Mouse (Mus musculus): ENCODE data around the gene Itm2b.

Gene Itm2b

DNA sequence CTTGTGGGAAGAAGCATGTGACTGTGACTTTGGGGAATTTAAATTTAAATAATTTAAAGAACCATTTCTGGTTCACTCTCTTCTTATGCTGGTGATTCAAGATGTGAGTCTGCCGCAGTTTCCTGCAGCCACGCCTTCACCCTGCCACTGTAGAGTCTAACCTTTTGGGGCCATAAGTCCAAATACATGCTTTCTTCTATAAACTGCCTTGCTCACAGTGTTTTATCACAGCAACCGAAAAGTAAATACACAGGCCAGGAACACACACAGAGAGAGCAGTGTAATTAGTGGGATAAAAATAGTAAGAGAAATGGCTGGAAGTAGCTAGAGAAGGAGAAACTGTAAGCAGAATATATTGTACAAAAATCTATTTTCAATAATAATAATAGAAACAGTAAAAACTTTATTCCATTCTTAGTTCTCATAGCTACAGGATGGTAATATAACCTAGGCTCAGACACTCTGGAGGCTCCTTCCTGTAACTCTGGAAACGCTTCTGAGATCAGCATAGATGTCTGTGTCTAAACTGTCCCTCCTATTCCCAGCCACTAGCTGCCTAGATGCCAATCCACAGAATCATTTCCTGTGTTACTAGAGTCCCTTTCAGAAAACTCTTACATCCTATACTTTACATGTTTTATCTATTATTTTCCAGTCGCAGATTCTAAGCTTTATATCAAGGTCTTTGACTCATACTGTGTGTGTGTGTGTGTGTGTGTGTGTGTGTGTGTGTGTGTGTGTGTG, 9.3 kb upstream of the Itm2b start:
- no peak for DNase-seq (ENCODE audit: low spot score)

- DNase-seq (ENCODE audit: low spot score): no peak
Measured at GRCm38 (mm10) chr14:73391457-73391856, 6.4 kb upstream of the Itm2b start.

GRCm38 (mm10) chr14:73390196-73390595, 5.1 kb upstream of the Itm2b start:
- DNase-seq (ENCODE audit: low spot score): no peak

DNA sequence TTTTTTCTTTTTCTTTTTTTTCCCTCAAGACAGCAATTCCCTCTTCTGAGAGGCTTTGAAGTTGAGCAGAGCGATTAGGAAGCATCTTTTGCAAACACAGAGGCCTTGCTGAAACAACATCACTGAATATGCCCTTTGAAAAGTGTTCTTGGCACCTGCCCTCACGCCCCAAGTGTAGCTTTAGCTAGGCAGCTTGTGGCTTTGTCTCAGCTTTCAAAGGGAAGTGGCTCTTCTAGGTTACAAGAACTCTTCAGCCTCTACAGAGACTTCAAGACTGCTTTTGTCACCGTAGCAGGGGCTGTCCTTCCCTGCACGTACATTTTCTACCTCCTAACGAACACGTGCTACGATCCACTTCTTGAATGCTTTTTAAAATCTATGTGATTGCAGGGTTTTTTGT, 4.0 kb upstream of the Itm2b start:
- no peak for DNase-seq (ENCODE audit: low spot score)

- no peak for DNase-seq (ENCODE audit: low spot score)
Measured at GRCm38 (mm10) chr14:73388546-73388945, 3.5 kb upstream of the Itm2b start.

- DNase-seq (ENCODE audit: low spot score): no peak
Measured at GRCm38 (mm10) chr14:73386493-73386892, 1.4 kb upstream of the Itm2b start.

GRCm38 (mm10) chr14:73385720-73386374, 758 bp upstream of the Itm2b start:
- no peak for DNase-seq (ENCODE audit: low spot score)

DNA sequence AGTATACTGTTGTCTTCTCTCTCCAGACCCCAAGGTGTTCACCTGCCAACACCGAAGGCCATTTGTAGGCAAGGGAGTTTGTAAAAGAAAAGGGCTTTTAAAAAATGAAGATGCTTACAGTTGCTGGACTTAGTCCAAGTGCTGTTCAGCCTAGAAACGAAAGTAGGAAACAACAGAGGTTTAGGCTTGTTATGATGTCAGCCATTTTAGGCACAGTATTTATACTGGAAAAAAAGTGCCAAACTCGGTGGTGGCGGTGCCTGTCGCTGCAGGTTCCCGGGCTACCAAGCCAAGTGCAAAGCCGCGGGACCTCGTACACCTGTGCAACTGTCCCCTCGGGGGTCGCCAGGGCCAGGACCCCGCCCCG, 560 bp downstream of the Itm2b start:
- no peak for DNase-seq (ENCODE audit: low spot score)

- DNase-seq (ENCODE audit: low spot score): no peak
Measured at GRCm38 (mm10) chr14:73383746-73384145, 1.3 kb downstream of the Itm2b start.

- DNase-seq (ENCODE audit: low spot score): peak; percentile 78
Measured at GRCm38 (mm10) chr14:73382699-73383098, 2.4 kb downstream of the Itm2b start.

- DNase-seq (ENCODE audit: low spot score): no peak
Measured at GRCm38 (mm10) chr14:73381559-73381958, 3.5 kb downstream of the Itm2b start.

DNA sequence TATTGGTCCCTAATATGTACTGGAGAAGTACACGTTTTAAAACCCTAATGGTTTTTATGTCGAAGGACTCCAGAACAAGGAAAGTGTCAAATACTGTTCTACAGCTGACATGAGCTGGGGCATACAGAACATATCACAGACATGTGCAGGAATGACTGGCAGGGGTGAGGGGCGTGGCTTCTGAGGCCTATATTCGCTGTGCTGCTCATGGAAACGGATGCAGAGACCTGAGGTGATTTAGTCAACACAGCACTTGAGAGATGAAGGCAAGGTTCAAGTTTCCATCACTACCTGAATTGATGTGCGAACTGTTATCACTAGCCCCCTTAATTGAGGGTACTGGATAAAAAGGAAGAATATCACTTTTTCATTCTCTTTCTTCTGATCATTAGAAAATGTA, 7.3 kb downstream of the Itm2b start:
- no peak for DNase-seq (ENCODE audit: low spot score)

DNA sequence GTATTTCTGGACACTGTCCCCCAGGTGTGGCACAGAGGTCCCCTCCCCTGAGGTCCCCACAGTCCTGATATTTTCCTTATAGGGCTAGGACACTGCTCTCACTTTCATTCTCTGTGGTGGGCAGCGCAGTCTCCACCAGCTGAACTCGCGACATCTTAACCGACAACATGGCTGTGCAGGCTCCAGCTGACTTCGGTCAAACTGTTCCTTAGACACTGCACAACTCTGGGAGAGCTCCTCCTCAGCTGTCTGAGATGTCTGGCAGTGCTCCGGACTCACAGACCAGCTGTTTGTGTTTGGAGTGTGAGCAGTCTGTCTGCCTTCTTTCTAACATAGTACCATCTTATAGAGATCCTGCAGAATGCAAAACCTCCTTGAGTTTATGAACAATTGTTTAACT, 8.2 kb downstream of the Itm2b start:
- DNase-seq (ENCODE audit: low spot score): no peak

DNA sequence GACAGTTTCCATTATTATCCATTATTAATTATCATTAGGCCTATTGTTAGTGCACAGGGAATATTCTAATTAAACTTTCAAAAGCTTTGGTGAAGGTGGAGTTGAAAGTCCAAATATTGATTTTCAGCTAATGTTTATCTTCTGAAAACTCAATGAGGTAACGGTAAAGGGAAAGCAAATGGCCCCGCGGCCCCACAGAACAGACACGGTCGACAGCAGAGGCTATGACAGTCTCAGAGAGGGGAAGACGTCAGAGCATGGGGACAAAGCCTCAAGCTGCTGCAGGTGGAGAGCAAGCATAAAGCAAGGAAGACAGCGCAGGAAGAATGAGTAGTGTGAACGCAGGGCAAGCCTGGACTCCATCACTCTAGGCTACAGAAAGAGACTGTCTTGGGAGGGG, 9.2 kb downstream of the Itm2b start:
- DNase-seq (ENCODE audit: low spot score): no peak

DNA sequence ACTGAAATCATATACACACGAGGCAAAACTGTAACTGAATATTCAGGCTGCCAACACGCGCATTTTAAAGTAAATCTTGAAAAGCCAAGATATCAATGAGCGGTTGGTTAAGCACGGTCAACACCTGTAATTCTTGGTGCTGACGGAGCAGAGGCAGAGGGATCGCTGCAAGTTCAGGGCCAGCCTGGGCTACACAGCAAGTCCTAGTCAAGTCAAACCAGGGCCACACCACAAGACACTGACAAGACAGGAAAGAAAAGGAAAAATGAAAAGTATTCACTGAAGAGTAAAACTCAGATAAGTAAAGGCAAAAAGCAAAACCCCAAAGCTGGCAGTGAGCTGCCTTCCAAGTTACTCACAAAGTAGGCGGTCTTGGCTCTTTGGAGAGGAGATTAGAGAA, 9.6 kb downstream of the Itm2b start:
- DNase-seq (ENCODE audit: low spot score): no peak

GRCm38 (mm10) chr14:73374315-73374890, 10.7 kb downstream of the Itm2b start:
- DNase-seq (ENCODE audit: low spot score): no peak

DNA sequence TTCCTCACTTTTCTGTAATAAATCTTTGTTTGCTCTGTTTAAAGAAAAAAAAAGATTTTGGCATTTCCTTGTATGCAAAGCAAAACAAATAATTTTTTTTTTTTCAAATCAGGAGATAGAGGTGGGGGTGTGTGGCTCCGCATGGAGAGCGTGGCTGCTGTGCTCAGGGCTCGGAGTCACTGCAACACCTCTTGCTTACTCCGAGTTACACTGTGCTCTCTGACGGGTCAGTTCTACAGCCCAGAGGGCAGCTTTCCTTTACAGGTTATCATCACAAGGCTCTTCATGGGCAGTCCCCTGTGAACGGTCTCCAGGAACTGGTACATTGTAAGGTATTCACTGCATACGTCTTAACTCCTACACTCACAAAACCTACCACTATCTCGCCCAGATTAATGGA, 11.5 kb downstream of the Itm2b start:
- DNase-seq (ENCODE audit: low spot score): no peak

DNA sequence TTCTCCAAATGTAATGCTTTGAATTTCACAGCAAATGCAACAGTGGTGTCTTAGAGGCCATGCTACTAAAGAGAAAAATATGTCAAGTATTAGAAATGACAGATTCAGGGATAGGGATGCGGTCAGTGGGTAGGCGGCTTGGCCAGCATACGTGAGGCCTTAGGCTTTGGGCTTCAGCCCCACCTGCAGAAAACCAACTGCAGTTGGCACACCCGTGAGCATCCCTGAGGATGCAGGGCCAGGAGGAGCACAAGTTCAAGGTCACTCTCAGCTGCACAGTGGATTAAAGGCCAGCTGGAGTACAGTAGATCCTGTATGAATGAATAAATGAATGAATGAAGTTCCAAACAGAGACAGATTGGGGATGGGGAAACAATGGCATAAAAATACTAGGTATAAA, 12.1 kb downstream of the Itm2b start:
- no peak for DNase-seq (ENCODE audit: low spot score)

GRCm38 (mm10) chr14:73371577-73371976, 13.5 kb downstream of the Itm2b start:
- no peak for DNase-seq (ENCODE audit: low spot score)

- no peak for DNase-seq (ENCODE audit: low spot score)
Measured at GRCm38 (mm10) chr14:73370695-73371372, 14.3 kb downstream of the Itm2b start.

DNA sequence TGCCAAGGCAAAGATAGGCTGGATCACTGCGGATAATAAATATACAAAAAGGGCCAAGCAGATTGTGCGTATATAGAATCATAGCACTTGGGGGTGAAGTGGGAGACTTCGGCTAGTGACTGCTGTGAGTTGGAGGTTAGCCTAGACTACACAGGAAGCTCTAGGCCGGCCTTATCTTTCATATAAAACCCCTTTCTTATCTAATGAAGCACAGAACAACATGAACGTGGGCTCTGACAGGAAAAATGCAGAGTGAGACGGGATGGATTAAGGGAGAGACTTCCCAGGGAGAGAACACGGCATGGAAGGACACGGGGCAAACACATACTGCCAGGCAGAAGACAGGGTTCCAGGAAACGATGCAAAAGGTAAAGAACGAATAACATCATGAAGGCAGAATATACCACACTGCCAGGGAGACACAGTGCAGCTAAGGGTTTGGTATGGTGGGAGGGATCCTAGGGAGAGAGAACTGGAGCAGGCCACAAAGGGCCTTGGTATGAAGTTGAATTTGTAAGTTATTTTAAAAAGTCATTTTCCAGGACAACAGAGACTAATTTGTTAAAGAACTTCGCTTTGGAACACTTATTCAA, 14.9 kb downstream of the Itm2b start:
- no peak for DNase-seq (ENCODE audit: low spot score)

- DNase-seq (ENCODE audit: low spot score): no peak
Measured at GRCm38 (mm10) chr14:73369634-73370033, 15.5 kb downstream of the Itm2b start.

DNA sequence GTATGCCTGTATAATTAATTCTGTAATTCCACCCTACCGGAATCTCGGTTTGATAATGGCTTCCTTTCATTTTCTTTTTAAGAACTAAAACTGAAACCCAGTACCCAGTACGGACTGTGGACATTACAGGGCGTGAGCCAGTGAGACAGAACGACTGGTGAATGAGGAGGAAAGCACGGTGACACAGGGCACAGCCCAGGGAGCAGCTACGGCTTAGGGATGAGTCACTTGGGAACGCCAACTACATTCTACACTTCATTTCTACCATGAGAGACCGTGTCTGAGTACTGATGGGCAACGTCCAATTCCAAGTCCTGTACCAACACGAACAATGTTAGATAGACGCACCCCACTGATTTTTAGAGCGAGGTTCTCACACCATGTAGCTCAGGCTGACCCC, 16.1 kb downstream of the Itm2b start:
- DNase-seq (ENCODE audit: low spot score): no peak
